Mouse (Mus musculus): Measurements from ENCODE around the gene Kctd12b. TPM values are rescaled to one million over a fixed set of nuclear protein-coding genes. Genes with fewer than 3 reads are reported as not detected.

Gene Kctd12b
- total RNA-seq, 1 experiment: 3.0 TPM

GRCm38 (mm10) chrX:153636247-153636646 is 59.9 kb downstream of the Kctd12b start:
- TF ChIP-seq MAFK (IDR thresholded peaks at IDR 0.05; ENCODE audit: insufficient read depth, low read depth, low read length) (no peak), CHD2 (IDR thresholded peaks at IDR 0.05; ENCODE audit: low read depth, low read length) (no peak), ZC3H11A (IDR thresholded peaks at IDR 0.05; ENCODE audit: borderline replicate concordance, low read depth, low read length) (no peak), ZNF384 (IDR thresholded peaks at IDR 0.05; ENCODE audit: low read depth, low read length) (no peak), HCFC1 (IDR thresholded peaks at IDR 0.05; ENCODE audit: borderline replicate concordance, insufficient read depth, low read length) (no peak)
- Histone ChIP-seq H3K27ac (ENCODE audit: insufficient read depth, low read depth, low read length, poor library complexity, severe bottlenecking) (no peak overlapping the region), H3K4me3 (ENCODE audit: insufficient read depth in 1 of 2, low read depth in 1 of 2, low read length in 2 of 2, poor library complexity in 1 of 2, severe bottlenecking in 1 of 2) (no peak overlapping the region), H3K36me3 (ENCODE audit: control insufficient read depth, insufficient read depth, low read length, poor library complexity, severe bottlenecking) (no peaks in the 10 kb centered on the region), H3K9ac (ENCODE audit: insufficient read depth, low read depth, low read length, poor library complexity, severe bottlenecking) (no peak overlapping the region), H3K4me1 (ENCODE audit: control insufficient read depth in 2 of 2, insufficient read depth in 2 of 2, low read length in 2 of 2, poor library complexity in 1 of 2) (no peaks in the 10 kb centered on the region), H3K9me3 (ENCODE audit: control insufficient read depth, insufficient read depth, low read depth, low read length) (no peaks in the 10 kb centered on the region)
- DNase-seq (ENCODE audit: low read depth, low spot score): peak; percentile 17
- in situ Hi-C loops (cut with MboI; ENCODE audit: low sequenced_read_pairs in 2 of 2, unreplicated experiment in 2 of 2): no loop called here

Other genes starting within 250 kb of the Kctd12b start
- 13.1 and 20.9 TPM in 2 replicates for gene Ubqln2, start 198.2 kb downstream of the Kctd12b start, total RNA-seq (2012; rRNA removed)
- 1.0 TPM in 1 of 2 replicates, not detected in the other for gene Cypt3, start 137.8 kb downstream of the Kctd12b start, total RNA-seq (2012; rRNA removed)
- 15.8 and 18.1 TPM in 2 replicates for gene Nbdy, start 27.2 kb upstream of the Kctd12b start, total RNA-seq (2012; rRNA removed)
- 3.1 and 4.4 TPM in 2 replicates for gene Spin2c, start 135.8 kb upstream of the Kctd12b start, total RNA-seq (2012; rRNA removed)